Mouse (Mus musculus) CH12.LX (cell line): ENCODE data around the gene Ccdc86. TPM values are rescaled to one million over a fixed set of nuclear protein-coding genes. Genes with fewer than 3 reads are reported as not detected.
A peak's percentile ranks its signal among the peaks of the same experiment; 100 is the strongest.

Source experiments
- DNase-seq: peaks from one replicate; pipeline ENCODE4 v3.0.0-alpha.2; 2013; ENCODE audit errors: extremely low read depth
- H3K27ac ChIP-seq: 2 replicates; pipeline ENCODE4 v1.5.1; 2012; ENCODE audit warnings: low read depth, mild to moderate bottlenecking, control low read depth, moderate library complexity; ENCODE audit not compliant: insufficient read depth
- H3K27me3 ChIP-seq: replicated peaks from 2 replicates; pipeline ENCODE3; 2012; ENCODE audit warnings: inconsistent platforms
- H3K36me3 ChIP-seq, 2 experiments: replicated peaks in 1 of 2; 2 replicates each; pipeline versions ENCODE3 to v1.6.1; 2012; ENCODE audit warnings: inconsistent platforms in 1 of 2, low read length in 1 of 2, mild to moderate bottlenecking in 1 of 2, mixed read lengths in 1 of 2, moderate library complexity in 1 of 2; ENCODE audit not compliant: control insufficient read depth in 1 of 2, insufficient read depth in 1 of 2
- H3K4me1 ChIP-seq, 2 experiments: 2 replicates each; pipeline ENCODE4 v1.6.1; 2012; ENCODE audit warnings: inconsistent platforms in 1 of 2, moderate library complexity in 1 of 2; ENCODE audit not compliant: insufficient read depth in 2 of 2, control insufficient read depth in 1 of 2
- H3K4me2 ChIP-seq: 2 replicates; pipeline ENCODE4 v1.6.1; 2012; ENCODE audit warnings: low read depth, mild to moderate bottlenecking, control low read depth; ENCODE audit not compliant: poor library complexity, insufficient read depth, severe bottlenecking
- H3K4me3 ChIP-seq, 3 experiments: fragments of 150-350 bp in 1 of 3; sonication (generic) in 1 of 3; replicated peaks in 1 of 3; 2 replicates each; pipeline versions ENCODE3 to v1.5.1; 2011 to 2012; ENCODE audit warnings: low read depth in 2 of 3, low read length in 2 of 3, mild to moderate bottlenecking in 2 of 3, moderate library complexity in 2 of 3, control low read depth in 1 of 3, improper control_type of control experiment in 1 of 3, inconsistent platforms in 1 of 3, mixed read lengths in 1 of 3; ENCODE audit not compliant: poor library complexity in 1 of 3
- H3K79me2 ChIP-seq: replicated peaks from 2 replicates; pipeline ENCODE4 v1.6.1; 2012; ENCODE audit warnings: mild to moderate bottlenecking, moderate library complexity; ENCODE audit not compliant: control insufficient read depth, poor library complexity, insufficient read depth, severe bottlenecking; ENCODE audit errors: extremely low read depth
- H3K9ac ChIP-seq: 2 replicates; pipeline ENCODE4 v1.6.1; 2012; ENCODE audit warnings: low read depth, mild to moderate bottlenecking, control low read depth, moderate library complexity; ENCODE audit not compliant: insufficient read depth
- H3K9me3 ChIP-seq: replicated peaks from 2 replicates; pipeline ENCODE3; 2012; ENCODE audit warnings: low read length, inconsistent platforms, mixed read lengths
- BHLHE40 ChIP-seq: IDR thresholded peaks from 2 replicates; pipeline ENCODE4 v1.6.1; 2011; ENCODE audit warnings: mild to moderate bottlenecking, low read depth, low read length, improper control_type of control experiment
- CHD1 ChIP-seq: IDR thresholded peaks from 2 replicates; pipeline ENCODE4 v1.6.1; 2012; ENCODE audit warnings: low read depth, low read length, improper control_type of control experiment, inconsistent platforms
- CHD2 ChIP-seq: IDR thresholded peaks from 2 replicates; pipeline ENCODE4 v1.6.1; 2011; ENCODE audit warnings: low read length, improper control_type of control experiment
- CTCF ChIP-seq, 2 experiments: IDR thresholded peaks in 1 of 2; conservative IDR thresholded peaks in 1 of 2; 2 replicates each; pipeline ENCODE4 v1.5.1; 2011 to 2012; ENCODE audit warnings: low read depth in 2 of 2, low read length in 2 of 2, improper control_type of control experiment in 1 of 2, inconsistent platforms in 1 of 2, mild to moderate bottlenecking in 1 of 2, moderate library complexity in 1 of 2
- E2F4 ChIP-seq: IDR thresholded peaks from 2 replicates; pipeline ENCODE4 v1.6.1; 2011; ENCODE audit warnings: low read depth, low read length, improper control_type of control experiment; ENCODE audit not compliant: insufficient replicate concordance
- ELF1 ChIP-seq: IDR thresholded peaks from 2 replicates; pipeline ENCODE4 v1.6.1; 2014; ENCODE audit warnings: low read depth, mild to moderate bottlenecking, inconsistent platforms, low read length, improper control_type of control experiment
- EP300 ChIP-seq: IDR thresholded peaks from 2 replicates; pipeline ENCODE4 v1.6.1; 2011; ENCODE audit warnings: low read length, improper control_type of control experiment
- ETS1 ChIP-seq: conservative IDR thresholded peaks from 2 replicates; pipeline ENCODE4 v1.6.1; 2012; ENCODE audit warnings: low read depth, mild to moderate bottlenecking, inconsistent platforms, low read length, improper control_type of control experiment, moderate library complexity
- GABPA ChIP-seq: IDR thresholded peaks from 2 replicates; pipeline ENCODE4 v1.6.1; 2012; ENCODE audit warnings: low read depth, low read length, improper control_type of control experiment, inconsistent platforms; ENCODE audit not compliant: insufficient replicate concordance
- HCFC1 ChIP-seq: IDR thresholded peaks from 2 replicates; pipeline ENCODE4 v1.6.1; 2012; ENCODE audit warnings: low read depth, mild to moderate bottlenecking, inconsistent platforms, low read length, improper control_type of control experiment
- IRF4 ChIP-seq: IDR thresholded peaks from 2 replicates; pipeline ENCODE4 v1.6.1; 2014; ENCODE audit warnings: low read depth, mild to moderate bottlenecking, inconsistent platforms, low read length, improper control_type of control experiment
- JUN ChIP-seq: IDR thresholded peaks from 2 replicates; pipeline ENCODE4 v1.6.1; 2011; ENCODE audit warnings: low read depth, mild to moderate bottlenecking, low read length, improper control_type of control experiment, moderate library complexity; ENCODE audit not compliant: insufficient read depth
- JUND ChIP-seq: conservative IDR thresholded peaks from 2 replicates; pipeline ENCODE4 v1.6.1; 2011; ENCODE audit warnings: low read depth, low read length, improper control_type of control experiment
- KAT2A ChIP-seq: IDR thresholded peaks from 2 replicates; pipeline ENCODE4 v1.6.1; 2012; ENCODE audit warnings: low read length, improper control_type of control experiment, inconsistent platforms; ENCODE audit not compliant: insufficient replicate concordance
- MAFK ChIP-seq: IDR thresholded peaks from 2 replicates; pipeline ENCODE4 v1.6.1; 2011; ENCODE audit warnings: low read length, improper control_type of control experiment; ENCODE audit not compliant: insufficient replicate concordance
- MAX ChIP-seq: IDR thresholded peaks from 2 replicates; pipeline ENCODE4 v1.6.1; 2011; ENCODE audit warnings: low read length, improper control_type of control experiment
- MAZ ChIP-seq: IDR thresholded peaks from 2 replicates; pipeline ENCODE4 v1.6.1; 2012; ENCODE audit warnings: low read depth, mild to moderate bottlenecking, inconsistent platforms, low read length, improper control_type of control experiment, moderate library complexity
- MEF2A ChIP-seq: IDR thresholded peaks from 2 replicates; pipeline ENCODE4 v1.6.1; 2014; ENCODE audit warnings: low read depth, mild to moderate bottlenecking, inconsistent platforms, low read length, improper control_type of control experiment, borderline replicate concordance
- MXI1 ChIP-seq: IDR thresholded peaks from 2 replicates; pipeline ENCODE4 v1.6.1; 2011; ENCODE audit warnings: mild to moderate bottlenecking, low read depth, low read length, improper control_type of control experiment
- MYC ChIP-seq: IDR thresholded peaks from 2 replicates; pipeline ENCODE4 v1.6.1; 2011; ENCODE audit warnings: low read depth, mild to moderate bottlenecking, improper control_type of control experiment, low read length
- NELFE ChIP-seq: IDR thresholded peaks from 2 replicates; pipeline ENCODE4 v1.6.1; 2011; ENCODE audit warnings: low read depth, low read length, improper control_type of control experiment
- NRF1 ChIP-seq: IDR thresholded peaks from 2 replicates; pipeline ENCODE4 v1.6.1; 2014; ENCODE audit warnings: low read depth, mild to moderate bottlenecking, inconsistent platforms, low read length, improper control_type of control experiment, moderate library complexity
- PAX5 ChIP-seq: IDR thresholded peaks from 2 replicates; pipeline ENCODE4 v1.6.1; 2012; ENCODE audit warnings: low read length, inconsistent platforms, mixed read lengths
- POLR2A ChIP-seq: IDR thresholded peaks from 2 replicates; pipeline ENCODE4 v1.6.1; 2011; ENCODE audit warnings: low read depth, mild to moderate bottlenecking, improper control_type of control experiment, low read length
- POLR2AphosphoS2 ChIP-seq: IDR thresholded peaks from 2 replicates; pipeline ENCODE4 v1.6.1; 2011; ENCODE audit warnings: low read depth, low read length, improper control_type of control experiment
- RAD21 ChIP-seq: IDR thresholded peaks from 2 replicates; pipeline ENCODE4 v1.6.1; 2011; ENCODE audit warnings: low read depth, mild to moderate bottlenecking, low read length, improper control_type of control experiment, moderate library complexity
- RCOR1 ChIP-seq: conservative IDR thresholded peaks from 2 replicates; pipeline ENCODE4 v1.6.1; 2012; ENCODE audit warnings: low read depth, mild to moderate bottlenecking, inconsistent platforms, low read length, improper control_type of control experiment
- SIN3A ChIP-seq: IDR thresholded peaks from 2 replicates; pipeline ENCODE4 v1.6.1; 2012; ENCODE audit warnings: low read length, improper control_type of control experiment, inconsistent platforms
- SMC3 ChIP-seq: IDR thresholded peaks from 2 replicates; pipeline ENCODE4 v1.6.1; 2011; ENCODE audit warnings: low read depth, low read length, improper control_type of control experiment
- TBP ChIP-seq: conservative IDR thresholded peaks from 2 replicates; pipeline ENCODE4 v1.6.1; 2011; ENCODE audit warnings: low read depth, low read length, improper control_type of control experiment
- TCF12 ChIP-seq: IDR thresholded peaks from 2 replicates; pipeline ENCODE4 v1.6.1; 2014; ENCODE audit warnings: low read depth, mild to moderate bottlenecking, inconsistent platforms, low read length, improper control_type of control experiment
- UBTF ChIP-seq: IDR thresholded peaks from 2 replicates; pipeline ENCODE4 v1.6.1; 2012; ENCODE audit warnings: low read depth, mild to moderate bottlenecking, inconsistent platforms, low read length, improper control_type of control experiment, moderate library complexity
- USF1 ChIP-seq: IDR thresholded peaks from 2 replicates; pipeline ENCODE4 v1.6.1; 2014; ENCODE audit warnings: low read depth, mild to moderate bottlenecking, inconsistent platforms, low read length, improper control_type of control experiment
- USF2 ChIP-seq: conservative IDR thresholded peaks from 2 replicates; pipeline ENCODE4 v1.6.1; 2011; ENCODE audit warnings: low read depth, low read length, improper control_type of control experiment
- ZC3H11A ChIP-seq: IDR thresholded peaks from 2 replicates; pipeline ENCODE4 v1.6.1; 2012; ENCODE audit warnings: low read depth, mild to moderate bottlenecking, inconsistent platforms, low read length, improper control_type of control experiment
- ZKSCAN1 ChIP-seq: IDR thresholded peaks from 2 replicates; pipeline ENCODE4 v1.6.1; 2012; ENCODE audit warnings: low read depth, inconsistent platforms, low read length, improper control_type of control experiment, borderline replicate concordance
- ZMIZ1 ChIP-seq: IDR thresholded peaks from 2 replicates; pipeline ENCODE4 v1.6.1; 2012; ENCODE audit warnings: low read depth, mild to moderate bottlenecking, inconsistent platforms, low read length, improper control_type of control experiment
- ZNF384 ChIP-seq: IDR thresholded peaks from 2 replicates; pipeline ENCODE4 v1.6.1; 2012; ENCODE audit warnings: low read depth, low read length, improper control_type of control experiment, inconsistent platforms
- dilution Hi-C: fragments of 300-500 bp; cut with MboI; formaldehyde crosslinking; loops from 2 replicates; pipeline ENCODE4 v1.14.3; 2020; ENCODE audit warnings: low sequenced_read_pairs; ENCODE audit not compliant: extremely low pct_unique_long_range_greater_than_20kb, extremely low pct_ligation_motif_present
- in situ Hi-C: fragments of 300-500 bp; cut with MboI; formaldehyde crosslinking; loops from 3 replicates; pipeline ENCODE4 v1.14.3; 2019; ENCODE audit warnings: low sequenced_read_pairs, low pct_ligation_motif_present, low pct_unique_long_range_greater_than_20kb, mixed read lengths
- polyA plus RNA-seq: library from polyadenylated mRNA; unstranded; fragments of >175 nt; gene quantifications from 2 replicates; pipeline ENCODE4 v1.2.1, GENCODE M21; 2012; ENCODE audit warnings: low read depth; ENCODE audit not compliant: insufficient read length
- total RNA-seq, 2 experiments: library from RNA; depleted of rRNA; stranded (reverse); fragments of 300-350 nt in 1 of 2; fragments of >200 nt in 1 of 2; gene quantifications; 2 replicates each; pipeline ENCODE4 v1.2.3; 2012 to 2014

Ccdc86 gene
- total and polyA plus RNA-seq, 3 experiments = 9.5 to 44.8 (median 10.8) TPM

DNA sequence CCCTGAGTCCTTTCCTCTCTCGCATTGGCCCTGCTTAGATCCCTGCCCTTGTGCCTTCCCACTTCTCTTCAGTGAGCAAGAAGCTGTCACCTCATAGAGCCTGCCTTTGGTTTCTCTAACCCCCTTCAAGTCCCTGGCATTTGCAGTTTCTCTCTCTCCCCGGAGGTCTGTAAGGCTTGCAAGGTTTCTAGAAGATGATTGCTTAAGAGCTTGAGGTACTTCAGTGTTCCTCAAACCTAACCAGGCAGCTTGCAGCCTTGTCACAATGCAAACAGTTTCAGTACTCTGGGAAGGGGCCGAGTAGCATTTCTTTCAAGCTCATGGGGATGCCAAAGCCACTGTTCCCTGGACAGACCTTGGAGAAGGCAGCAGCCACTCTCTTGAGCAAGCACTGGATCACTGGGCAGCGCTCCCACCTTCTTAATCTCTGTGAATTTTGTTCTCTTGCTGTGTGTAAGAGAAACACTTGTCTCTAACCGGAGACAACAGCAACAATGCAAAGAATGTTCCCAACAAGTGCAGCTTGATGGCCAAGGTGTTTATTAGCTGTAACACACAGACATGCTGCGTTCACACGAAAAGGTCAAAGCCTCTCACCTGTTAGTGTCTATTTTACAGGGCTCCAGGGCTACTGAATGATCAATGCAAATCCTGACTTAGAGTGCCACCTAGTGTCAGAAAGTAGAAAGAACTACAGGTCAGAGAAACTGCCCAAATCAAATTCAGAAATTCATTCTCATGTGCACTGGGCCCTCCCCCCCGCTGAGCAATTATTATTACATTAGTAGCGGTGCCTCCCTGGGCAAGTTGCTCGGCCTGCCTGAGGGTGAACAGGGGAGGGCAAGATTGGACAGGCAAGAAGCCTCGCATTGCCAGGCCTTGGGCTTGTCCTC lies 10.3 kb upstream of the Ccdc86 start:
- 0 out of 4 replicates have a peak, but pooled peaks cover 0 to 2% of the 10 kb centered on the region in 2 experiments for H3K4me1 ChIP-seq
- no peak overlapping the region for H3K4me2 ChIP-seq
- DNase-seq = peak; percentile 80
- H3K79me2 ChIP-seq = no peaks in the 10 kb centered on the region
- in situ Hi-C loops (no loop called here), dilution Hi-C loops (no loop called here)
- no peak overlapping the region for H3K9ac ChIP-seq
- no peaks in the 10 kb centered on the region for H3K36me3 ChIP-seq
- H3K27me3 ChIP-seq = peaks cover 57% of the 10 kb centered on the region
- H3K4me3 ChIP-seq = no peak overlapping the region
- no peaks in the 10 kb centered on the region for H3K9me3 ChIP-seq
- TF ChIP-seq JUN (no peak), USF2 (no peak), TBP (no peak), UBTF (no peak), ZNF384 (no peak), RAD21 (peak; percentile 97), USF1 (no peak), IRF4 (0 out of 2 replicates have a peak, but pooled peaks have one; percentile 20), MYC (no peak), NRF1 (no peak), BHLHE40 (no peak), CTCF (conservative IDR thresholded peaks at IDR 0.05 in 1 of 2, IDR thresholded peaks at IDR 0.05 in 1 of 2; ENCODE audit: low read depth in 2 of 2, low read length in 2 of 2) (peak; percentile 54 to 95; a peak in 3 of 4 replicates), HCFC1 (no peak), MAFK (no peak), SIN3A (0 out of 2 replicates have a peak, but pooled peaks have one; percentile 34), E2F4 (no peak), KAT2A (no peak), GABPA (no peak), ZC3H11A (peak; percentile 73), POLR2A (no peak), ZMIZ1 (no peak), SMC3 (peak; percentile 92), RCOR1 (no peak), MXI1 (no peak), POLR2AphosphoS2 (no peak), MAX (no peak), NELFE (no peak; the same call in 1 of the 2 replicates), ETS1 (no peak), CHD2 (no peak), TCF12 (no peak), EP300 (no peak), JUND (no peak), MAZ (no peak), ELF1 (no peak), PAX5 (no peak), MEF2A (no peak), ZKSCAN1 (no peak), CHD1 (no peak)
- TF ChIP-seq, all 38 proteins: peak for 6
- H3K27ac ChIP-seq = no peak overlapping the region
